Mouse (Mus musculus): ENCODE data around the gene Steap3. TPM values are rescaled to one million over a fixed set of nuclear protein-coding genes. Genes with fewer than 3 reads are reported as not detected.

The Steap3 gene
- polyA plus RNA-seq, 1 experiment from 2014 or later = 3.0 TPM

GRCm38 (mm10) chr1:120275224-120275623 is 2.7 kb upstream of the Steap3 start:
- Histone ChIP-seq H3K27ac (ENCODE audit: low read depth, low read length) (no peak overlapping the region), H3K4me2 (ENCODE audit: low read depth) (no peak overlapping the region), H3K9me3 (ENCODE audit: control insufficient read depth, low read length) (no peaks in the 10 kb centered on the region), H3K36me3 (ENCODE audit: control insufficient read depth, insufficient read depth, low read length) (no peaks in the 10 kb centered on the region), H3K4me1 (ENCODE audit: control insufficient read depth, insufficient read depth, low read length) (no peaks in the 10 kb centered on the region), H3K9ac (ENCODE audit: low read length) (no peak overlapping the region), H3K4me3 (ENCODE audit: low read depth, low read length) (no peak overlapping the region), H3K27me3 (ENCODE audit: control insufficient read depth, insufficient read depth, low read length) (no peaks in the 10 kb centered on the region)
- WGBS = 76% methylated on average over 3 of the region's 3 CpGs
- ATAC-seq (ENCODE audit: insufficient read depth, low FRiP score, low TSS enrichment) (0 out of 2 replicates have a peak, but pooled peaks have one; percentile 58), DNase-seq (ENCODE audit: low spot score) (no peak)

- ATAC-seq (ENCODE audit: insufficient read depth, low FRiP score, low TSS enrichment) (no peak), DNase-seq (ENCODE audit: low spot score) (no peak)
- Histone ChIP-seq H3K36me3 (ENCODE audit: control insufficient read depth, insufficient read depth, low read length) (no peaks in the 10 kb centered on the region), H3K9me3 (ENCODE audit: control insufficient read depth, low read length) (no peaks in the 10 kb centered on the region), H3K4me3 (ENCODE audit: low read depth, low read length) (no peak overlapping the region), H3K27me3 (ENCODE audit: control insufficient read depth, insufficient read depth, low read length) (no peaks in the 10 kb centered on the region), H3K27ac (ENCODE audit: low read depth, low read length) (no peak overlapping the region), H3K4me2 (ENCODE audit: low read depth) (no peak overlapping the region), H3K9ac (ENCODE audit: low read length) (no peak overlapping the region), H3K4me1 (ENCODE audit: control insufficient read depth, insufficient read depth, low read length) (no peaks in the 10 kb centered on the region)
- 83% methylated on average over 3 of the region's 3 CpGs for WGBS
Measured at GRCm38 (mm10) chr1:120270882-120271281, 1.6 kb downstream of the Steap3 start.

- Histone ChIP-seq H3K9ac (ENCODE audit: low read length) (no peak overlapping the region), H3K4me2 (ENCODE audit: low read depth) (no peak overlapping the region), H3K27me3 (ENCODE audit: control insufficient read depth, insufficient read depth, low read length) (no peaks in the 10 kb centered on the region), H3K27ac (ENCODE audit: low read depth, low read length) (no peak overlapping the region), H3K9me3 (ENCODE audit: control insufficient read depth, low read length) (no peaks in the 10 kb centered on the region), H3K4me3 (ENCODE audit: low read depth, low read length) (no peak overlapping the region), H3K36me3 (ENCODE audit: control insufficient read depth, insufficient read depth, low read length) (no peaks in the 10 kb centered on the region), H3K4me1 (ENCODE audit: control insufficient read depth, insufficient read depth, low read length) (no peaks in the 10 kb centered on the region)
- 77% methylated on average over 7 of the region's 7 CpGs for WGBS
- DNase-seq (ENCODE audit: low spot score) (no peak), ATAC-seq (ENCODE audit: insufficient read depth, low FRiP score, low TSS enrichment) (no peak)
Measured at GRCm38 (mm10) chr1:120270115-120270514, 2.4 kb downstream of the Steap3 start.

- Histone ChIP-seq H3K9me3 (ENCODE audit: control insufficient read depth, low read length) (no peaks in the 10 kb centered on the region), H3K27ac (ENCODE audit: low read depth, low read length) (no peak overlapping the region), H3K27me3 (ENCODE audit: control insufficient read depth, insufficient read depth, low read length) (no peaks in the 10 kb centered on the region), H3K9ac (ENCODE audit: low read length) (no peak overlapping the region), H3K36me3 (ENCODE audit: control insufficient read depth, insufficient read depth, low read length) (no peaks in the 10 kb centered on the region), H3K4me3 (ENCODE audit: low read depth, low read length) (no peak overlapping the region), H3K4me1 (ENCODE audit: control insufficient read depth, insufficient read depth, low read length) (no peaks in the 10 kb centered on the region), H3K4me2 (ENCODE audit: low read depth) (no peak overlapping the region)
- 92% methylated on average over 3 of the region's 3 CpGs for WGBS
- no peak for DNase-seq (ENCODE audit: low spot score)
- ATAC-seq (ENCODE audit: insufficient read depth, low FRiP score, low TSS enrichment) = no peak
Measured at GRCm38 (mm10) chr1:120267631-120268030, 4.9 kb downstream of the Steap3 start.

GRCm38 (mm10) chr1:120266460-120266859 is 6.0 kb downstream of the Steap3 start:
- whole genome bisulfite sequencing = 47% methylated on average over 4 of the region's 4 CpGs
- H3K36me3 ChIP-seq (ENCODE audit: control insufficient read depth, insufficient read depth, low read length) = no peaks in the 10 kb centered on the region
- H3K4me1 ChIP-seq (ENCODE audit: control insufficient read depth, insufficient read depth, low read length) = no peaks in the 10 kb centered on the region
- no peak overlapping the region for H3K4me2 ChIP-seq (ENCODE audit: low read depth)
- H3K27ac ChIP-seq (ENCODE audit: low read depth, low read length) = no peak overlapping the region
- H3K9me3 ChIP-seq (ENCODE audit: control insufficient read depth, low read length) = no peaks in the 10 kb centered on the region
- no peak for ATAC-seq (ENCODE audit: insufficient read depth, low FRiP score, low TSS enrichment)
- no peak for DNase-seq (ENCODE audit: low spot score)
- no peak overlapping the region for H3K4me3 ChIP-seq (ENCODE audit: low read depth, low read length)
- no peak overlapping the region for H3K9ac ChIP-seq (ENCODE audit: low read length)
- H3K27me3 ChIP-seq (ENCODE audit: control insufficient read depth, insufficient read depth, low read length) = no peaks in the 10 kb centered on the region

GRCm38 (mm10) chr1:120264861-120265686 is 7.4 kb downstream of the Steap3 start:
- Histone ChIP-seq H3K4me2 (ENCODE audit: low read depth) (peak overlapping the region; percentile 95), H3K4me3 (ENCODE audit: low read depth, low read length) (peak overlapping the region; percentile 42), H3K27me3 (ENCODE audit: control insufficient read depth, insufficient read depth, low read length) (no peaks in the 10 kb centered on the region), H3K4me1 (ENCODE audit: control insufficient read depth, insufficient read depth, low read length) (no peaks in the 10 kb centered on the region), H3K9me3 (ENCODE audit: control insufficient read depth, low read length) (no peaks in the 10 kb centered on the region), H3K27ac (ENCODE audit: low read depth, low read length) (no peak overlapping the region), H3K9ac (ENCODE audit: low read length) (peak overlapping the region; percentile 44), H3K36me3 (ENCODE audit: control insufficient read depth, insufficient read depth, low read length) (no peaks in the 10 kb centered on the region)
- WGBS = 2% methylated on average over 36 of the region's 40 CpGs
- ATAC-seq (ENCODE audit: insufficient read depth, low FRiP score, low TSS enrichment) (peak; percentile 80), DNase-seq (ENCODE audit: low spot score) (peak; percentile 72)

GRCm38 (mm10) chr1:120263226-120263625 is 9.3 kb downstream of the Steap3 start:
- no peak for DNase-seq (ENCODE audit: low spot score)
- no peaks in the 10 kb centered on the region for H3K27me3 ChIP-seq (ENCODE audit: control insufficient read depth, insufficient read depth, low read length)
- 0 out of 2 replicates have a peak, but pooled peaks cover 3% of the 10 kb centered on the region for H3K4me1 ChIP-seq (ENCODE audit: control insufficient read depth, insufficient read depth, low read length)
- H3K9me3 ChIP-seq (ENCODE audit: control insufficient read depth, low read length) = no peaks in the 10 kb centered on the region
- H3K4me3 ChIP-seq (ENCODE audit: low read depth, low read length) = no peak overlapping the region
- no peak overlapping the region for H3K9ac ChIP-seq (ENCODE audit: low read length)
- H3K27ac ChIP-seq (ENCODE audit: low read depth, low read length) = no peak overlapping the region
- WGBS = 85% methylated on average over 4 of the region's 4 CpGs
- H3K36me3 ChIP-seq (ENCODE audit: control insufficient read depth, insufficient read depth, low read length) = no peaks in the 10 kb centered on the region
- ATAC-seq (ENCODE audit: insufficient read depth, low FRiP score, low TSS enrichment) = no peak
- H3K4me2 ChIP-seq (ENCODE audit: low read depth) = no peak overlapping the region

- Histone ChIP-seq H3K4me3 (ENCODE audit: low read depth, low read length) (no peak overlapping the region), H3K27me3 (ENCODE audit: control insufficient read depth, insufficient read depth, low read length) (no peaks in the 10 kb centered on the region), H3K4me1 (ENCODE audit: control insufficient read depth, insufficient read depth, low read length) (0 out of 2 replicates have a peak, but pooled peaks cover 3% of the 10 kb centered on the region), H3K27ac (ENCODE audit: low read depth, low read length) (no peak overlapping the region), H3K36me3 (ENCODE audit: control insufficient read depth, insufficient read depth, low read length) (no peaks in the 10 kb centered on the region), H3K9ac (ENCODE audit: low read length) (no peak overlapping the region), H3K9me3 (ENCODE audit: control insufficient read depth, low read length) (no peaks in the 10 kb centered on the region), H3K4me2 (ENCODE audit: low read depth) (no peak overlapping the region)
- ATAC-seq (ENCODE audit: insufficient read depth, low FRiP score, low TSS enrichment) (no peak), DNase-seq (ENCODE audit: low spot score) (no peak)
- WGBS = 96% methylated on average over 5 of the region's 5 CpGs
Measured at GRCm38 (mm10) chr1:120261166-120261565, 11.3 kb downstream of the Steap3 start.

- WGBS = 78% methylated on average over 7 of the region's 7 CpGs
- Histone ChIP-seq H3K27ac (ENCODE audit: low read depth, low read length) (no peak overlapping the region), H3K4me2 (ENCODE audit: low read depth) (no peak overlapping the region), H3K36me3 (ENCODE audit: control insufficient read depth, insufficient read depth, low read length) (no peaks in the 10 kb centered on the region), H3K4me3 (ENCODE audit: low read depth, low read length) (no peak overlapping the region), H3K9ac (ENCODE audit: low read length) (no peak overlapping the region), H3K27me3 (ENCODE audit: control insufficient read depth, insufficient read depth, low read length) (no peaks in the 10 kb centered on the region), H3K4me1 (ENCODE audit: control insufficient read depth, insufficient read depth, low read length) (0 out of 2 replicates have a peak, but pooled peaks cover 3% of the 10 kb centered on the region), H3K9me3 (ENCODE audit: control insufficient read depth, low read length) (no peaks in the 10 kb centered on the region)
- DNase-seq (ENCODE audit: low spot score) (no peak), ATAC-seq (ENCODE audit: insufficient read depth, low FRiP score, low TSS enrichment) (no peak)
Measured at GRCm38 (mm10) chr1:120259249-120259648, 13.3 kb downstream of the Steap3 start.

Data from neural tube, embryonic 11.5 days (tissue).